Mouse (Mus musculus) MEL-GATA-1-ER (cell line): Measurements from ENCODE around the gene Acsl6.
"Not testable (repeated sequence)": the region's sequence is repeated elsewhere in the genome, so short reads cannot be mapped to it uniquely, and the experiment has no call there.

ENCODE experiments used
- DNase-seq: peaks from one replicate; pipeline ENCODE4 v3.0.0-alpha.2; 2012; ENCODE audit warnings: low read depth; ENCODE audit errors: extremely low read depth

Acsl6 gene

DNA sequence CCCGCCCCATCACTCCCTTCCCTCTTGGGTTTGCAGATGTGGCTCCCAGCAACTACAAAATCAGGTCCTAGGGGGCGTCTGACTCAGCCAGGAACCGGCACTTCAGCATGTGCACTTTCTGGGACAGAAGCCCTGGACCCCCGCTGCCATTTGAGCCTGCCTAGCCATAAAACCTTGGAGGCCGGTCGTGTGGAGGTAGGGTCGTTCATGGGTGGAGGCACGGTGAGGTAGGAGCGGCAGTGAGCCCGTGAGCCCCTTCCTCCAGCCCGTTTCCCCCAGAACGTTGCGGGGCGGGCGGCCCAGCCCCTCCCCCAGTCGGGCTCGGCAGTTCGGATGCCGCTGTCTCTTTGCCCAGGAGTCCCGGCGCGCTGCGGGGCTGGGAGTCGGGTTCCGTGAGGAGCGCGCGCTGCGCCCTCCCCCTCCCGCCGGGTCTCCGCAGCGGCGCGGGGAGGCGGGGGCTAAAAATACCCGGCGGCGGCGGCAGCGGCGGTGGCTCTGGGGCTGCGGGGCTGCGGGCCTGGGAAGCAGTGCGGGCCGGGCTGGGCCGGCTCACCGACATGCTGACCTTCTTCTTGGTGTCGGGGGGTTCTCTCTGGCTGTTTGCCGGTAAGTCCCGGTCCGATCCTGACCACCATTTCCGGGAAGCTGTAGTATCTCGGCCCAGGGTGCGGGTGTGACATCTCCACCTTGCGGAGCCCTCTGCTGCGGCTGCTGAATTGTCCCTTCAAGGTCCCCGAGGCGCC lies at the start of gene Acsl6:
Gene Acsl6 (plus strand): TSS at position 71 of the 743 bp plus-strand sequence.
- no peak for DNase-seq

DNA sequence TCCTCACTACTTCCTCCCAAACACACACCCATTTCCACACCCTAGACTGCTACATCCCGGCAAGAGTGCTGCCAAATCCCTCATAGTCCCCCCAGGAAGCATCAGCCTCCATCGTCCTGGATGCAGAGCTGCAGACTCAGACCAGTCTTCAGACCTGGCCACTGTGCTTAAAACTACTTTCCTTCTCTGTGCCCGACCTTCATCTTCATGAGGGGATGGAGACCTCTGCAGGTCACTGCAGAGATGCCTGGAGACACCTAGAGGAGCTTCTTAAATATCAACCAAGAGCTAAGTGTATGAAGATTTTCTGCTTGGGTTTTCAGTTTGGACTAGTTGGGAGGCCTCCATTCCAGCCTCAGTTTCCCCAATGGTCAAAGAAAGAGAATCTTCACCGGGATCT lies 49.5 kb upstream of the Acsl6 start:
- no peak for DNase-seq

DNA sequence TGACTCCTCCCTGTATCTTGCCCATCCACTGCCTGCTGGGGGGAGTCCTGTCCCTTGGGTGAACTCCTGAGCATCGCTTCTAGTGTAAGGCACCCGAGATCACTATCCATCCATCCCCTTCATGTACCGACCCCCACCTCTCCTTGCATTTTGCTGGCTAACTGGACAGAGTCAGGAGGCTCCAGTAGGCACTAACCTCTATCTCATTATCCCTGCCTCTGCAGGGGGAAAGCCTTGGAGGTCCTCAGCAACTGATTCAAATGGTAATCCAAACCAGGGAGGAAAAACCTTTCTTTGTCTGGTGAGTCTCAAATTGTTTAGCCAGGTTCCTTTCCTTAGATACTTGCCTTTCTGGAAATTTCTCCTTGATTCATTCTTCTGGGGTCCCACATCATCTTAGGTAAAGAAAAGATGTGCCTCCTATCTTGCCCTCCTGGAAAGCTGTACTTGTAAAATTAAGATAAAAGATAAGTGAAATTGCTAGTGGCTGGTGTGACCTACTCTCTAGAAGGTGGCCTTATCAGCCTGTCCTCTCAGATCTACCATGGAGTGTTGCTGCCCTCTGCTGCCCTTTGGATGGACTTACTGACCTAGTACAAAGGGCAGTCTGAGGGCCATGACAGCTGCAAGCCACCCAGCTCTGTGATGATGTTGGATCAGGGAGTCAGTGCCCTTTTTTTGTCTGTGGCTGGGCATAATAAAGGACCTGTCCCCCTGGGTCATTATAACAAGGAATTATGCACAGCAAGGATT lies 46.8 kb upstream of the Acsl6 start:
- DNase-seq: peak; percentile 64

DNA sequence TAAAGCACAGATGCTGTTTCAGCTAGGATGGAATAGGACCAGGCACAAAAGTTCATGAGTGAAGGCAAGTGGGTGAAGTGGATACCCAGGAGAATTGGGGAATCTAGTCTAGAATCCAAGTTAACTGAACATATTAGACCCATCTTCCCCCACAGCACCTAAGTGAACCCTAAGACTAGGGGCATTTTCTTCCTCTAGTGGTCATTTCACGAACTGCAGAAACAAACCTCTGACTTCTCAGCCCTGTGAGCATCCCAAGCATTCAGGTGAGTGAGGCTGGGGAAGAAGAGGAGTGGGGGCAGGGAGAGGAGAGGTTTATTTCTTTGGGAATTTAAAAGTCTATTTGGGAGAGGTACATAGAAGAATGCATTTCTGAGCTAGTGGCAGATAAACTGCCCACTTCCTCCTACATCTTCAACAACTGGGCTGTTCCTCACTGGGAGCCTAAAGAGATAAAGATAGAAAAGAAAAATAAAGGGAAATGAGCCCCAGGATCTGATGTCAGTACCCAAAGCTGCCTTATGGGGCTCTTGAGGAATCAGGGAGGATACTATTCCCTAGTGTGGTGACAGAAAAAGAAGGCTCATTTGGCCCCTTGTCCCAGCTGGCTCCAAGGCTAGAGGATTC lies 40.1 kb upstream of the Acsl6 start:
- DNase-seq: peak; percentile 53

DNA sequence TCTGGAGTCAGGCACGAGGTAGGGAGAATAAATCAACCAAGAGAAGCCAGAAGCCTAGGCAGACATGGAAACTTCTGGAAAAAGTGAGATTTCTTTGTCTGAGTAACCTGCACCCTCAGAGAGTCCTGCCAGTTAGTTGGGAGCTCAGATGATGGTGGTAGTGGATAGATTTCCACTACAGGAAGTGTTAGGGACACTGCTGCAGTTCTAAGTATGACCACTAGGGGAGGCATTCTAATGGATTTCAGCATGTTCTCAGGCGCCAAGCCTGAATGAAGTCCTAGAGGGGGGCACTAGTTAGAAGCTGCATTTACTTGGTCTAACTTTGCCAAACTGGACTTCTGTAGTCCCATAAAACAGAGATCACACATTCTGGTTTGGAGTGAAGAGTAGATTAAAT lies 39.1 kb upstream of the Acsl6 start:
- DNase-seq: peak; percentile 74

DNA sequence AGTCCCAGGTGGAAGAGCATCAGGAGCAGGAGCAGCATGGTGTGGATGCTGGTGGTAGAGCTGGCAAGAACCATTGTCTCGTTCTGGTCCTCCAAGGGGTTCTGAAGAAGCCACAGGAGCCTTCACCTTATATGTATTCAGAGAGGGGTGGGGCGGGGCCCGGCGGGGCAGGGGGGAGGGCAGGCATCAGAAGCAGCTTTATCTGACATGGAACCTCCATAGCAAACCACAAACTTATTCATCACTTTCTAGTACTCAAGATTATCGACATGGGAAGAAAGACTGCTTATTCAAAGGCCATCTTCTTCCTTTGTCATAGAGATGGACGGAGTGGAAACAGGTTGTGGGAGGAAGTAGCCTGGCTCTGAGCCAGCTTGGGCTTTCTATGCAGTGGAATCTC lies 36.4 kb upstream of the Acsl6 start, which contains the start of gene Il3:
Gene Il3 (minus strand): TSS at position 101 of the 400 bp plus-strand sequence.
- DNase-seq: no peak

DNA sequence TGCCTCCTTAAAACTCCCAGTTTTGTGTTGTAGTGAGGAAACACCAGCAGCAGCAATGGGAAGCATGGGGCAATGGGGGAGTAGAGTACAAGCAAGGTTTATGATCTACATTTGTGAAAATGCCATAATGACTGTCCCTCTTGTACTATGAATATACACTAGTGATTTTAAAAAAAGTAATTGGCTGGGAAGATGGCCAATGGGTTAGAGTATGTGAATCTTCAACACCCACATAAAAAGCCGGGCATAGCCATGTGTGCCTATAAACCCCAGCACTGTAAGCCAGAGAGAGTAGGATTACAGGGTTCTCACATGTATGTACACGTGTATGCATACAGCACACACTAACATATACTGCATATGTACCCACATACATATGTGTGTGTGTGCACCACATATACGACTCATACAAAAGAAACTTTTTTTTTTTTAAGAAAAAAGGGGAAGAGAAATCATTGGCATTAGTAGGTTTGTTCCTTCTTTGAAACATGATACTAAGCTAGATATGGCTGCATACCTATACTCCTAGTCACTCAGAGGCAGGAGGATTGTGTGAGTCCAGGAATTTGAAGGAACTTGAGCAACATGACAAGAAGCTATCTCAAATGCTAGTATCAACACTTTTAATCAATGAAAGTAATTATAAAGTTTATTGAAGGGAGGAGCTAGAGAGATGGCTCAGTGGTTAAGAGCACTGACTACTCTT lies 34.3 kb upstream of the Acsl6 start:
- no peak for DNase-seq

DNA sequence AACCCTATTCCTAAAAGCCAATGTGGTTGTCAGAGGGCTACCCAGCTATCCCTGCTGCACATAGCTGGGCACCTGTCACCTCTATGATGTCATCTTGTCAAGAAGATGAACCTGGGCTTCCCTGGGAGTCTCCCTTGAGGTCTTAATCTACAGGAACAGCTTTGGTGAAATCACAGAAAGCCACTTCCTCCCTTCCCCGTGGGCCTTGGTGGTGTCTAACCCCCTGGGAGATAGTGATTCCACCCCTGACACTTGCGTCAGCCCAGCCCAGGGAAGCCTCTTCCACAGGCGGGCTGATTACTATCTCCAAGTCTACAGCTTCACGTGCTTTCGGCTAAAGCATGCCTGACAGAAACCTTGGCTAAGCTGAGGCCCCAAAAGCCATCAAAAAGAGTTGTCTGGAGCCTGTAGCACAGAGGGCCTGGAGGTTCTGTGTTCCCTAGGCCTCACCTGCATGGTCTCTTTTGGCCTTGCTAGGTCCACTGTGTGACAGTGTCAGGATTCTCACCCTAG lies 32.1 kb upstream of the Acsl6 start:
- no peak for DNase-seq

DNA sequence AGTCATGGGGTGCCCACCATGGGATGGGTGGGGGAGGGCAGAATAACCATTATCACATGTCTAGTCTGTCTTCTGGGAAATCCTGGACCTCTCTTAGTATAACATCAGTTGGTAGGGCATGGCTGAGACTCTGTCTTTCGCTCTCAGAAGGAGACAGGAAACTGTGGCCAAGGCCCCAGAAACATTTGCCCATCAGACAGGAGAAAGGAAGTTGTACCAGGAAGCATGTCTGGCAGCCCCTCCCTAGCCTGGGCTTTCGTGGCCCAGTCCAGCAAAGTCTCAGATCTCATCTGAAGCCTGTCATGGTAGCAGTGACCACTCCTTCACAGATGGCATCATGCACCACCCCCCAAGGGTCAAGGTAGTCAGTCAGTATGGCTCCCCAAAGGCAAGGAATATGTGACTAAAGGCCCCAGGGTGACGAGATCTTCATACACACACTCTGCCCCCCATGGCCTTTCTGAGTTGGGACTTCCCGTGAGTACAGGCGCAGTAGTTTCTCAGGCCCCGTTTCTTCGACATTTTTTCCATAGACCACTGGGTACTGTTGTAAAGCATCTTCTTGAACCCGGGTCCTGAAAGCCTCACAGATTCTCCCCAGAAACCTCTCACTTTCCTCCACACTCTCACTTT lies 15.7 kb upstream of the Acsl6 start:
- DNase-seq: no peak

DNA sequence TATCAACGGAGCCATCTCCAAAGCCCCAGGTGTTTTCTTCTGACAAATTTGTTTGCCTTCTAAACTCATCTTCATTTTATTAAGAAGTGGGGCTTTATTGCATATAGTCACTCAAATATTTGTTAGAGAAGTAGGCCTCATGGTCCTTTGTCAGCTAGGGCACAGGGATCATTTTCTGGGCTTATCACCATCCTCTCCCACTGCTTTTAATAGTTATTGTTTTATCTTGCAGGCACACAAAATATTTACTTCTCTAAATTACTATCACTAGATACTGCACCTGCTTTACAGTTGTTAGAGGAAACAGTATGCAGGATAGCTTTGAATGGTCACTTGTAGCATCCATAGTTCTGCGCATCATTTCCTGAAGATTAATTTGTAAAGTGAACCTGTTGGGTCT lies 11.4 kb upstream of the Acsl6 start:
- DNase-seq: peak; percentile 71

DNA sequence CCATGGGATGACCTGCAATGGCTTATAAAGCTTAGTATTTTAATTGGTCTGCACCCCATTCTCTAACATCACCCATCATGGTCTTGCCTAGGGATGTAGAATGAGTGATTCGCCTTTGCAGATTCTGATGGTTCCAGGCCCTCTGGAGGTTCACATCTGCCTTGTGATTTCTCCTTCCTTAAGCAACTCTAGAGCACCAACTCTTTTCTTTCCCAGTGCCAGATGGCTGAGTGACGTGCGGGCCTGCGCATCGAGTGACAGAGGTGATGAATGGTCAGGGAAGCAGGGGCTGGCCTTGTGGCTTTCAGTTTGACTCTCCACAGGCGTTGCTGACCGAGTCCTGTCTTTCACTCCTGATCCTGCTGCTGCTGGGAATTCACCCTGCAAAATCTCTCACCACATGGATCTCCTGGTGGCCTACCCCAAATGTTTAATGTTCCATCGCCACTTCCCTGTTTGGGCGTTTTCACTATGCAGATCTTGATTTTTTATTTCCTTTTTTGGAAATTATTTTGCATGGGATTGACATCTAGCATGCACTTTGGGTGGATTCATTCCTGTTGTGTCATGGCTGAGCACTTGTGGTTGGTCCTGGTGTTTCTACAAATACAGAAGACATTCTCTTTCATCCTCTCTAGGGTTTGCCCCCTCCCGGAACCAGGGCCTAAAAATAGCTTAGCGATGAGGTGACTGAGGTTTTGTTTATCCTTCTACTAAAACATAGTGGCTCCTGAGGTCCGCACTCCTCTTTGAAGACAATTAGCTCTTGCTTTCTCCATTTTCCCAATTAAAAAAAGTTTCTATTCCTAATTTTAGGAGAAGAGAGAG lies 9.4 kb upstream of the Acsl6 start:
- no peak for DNase-seq

DNA sequence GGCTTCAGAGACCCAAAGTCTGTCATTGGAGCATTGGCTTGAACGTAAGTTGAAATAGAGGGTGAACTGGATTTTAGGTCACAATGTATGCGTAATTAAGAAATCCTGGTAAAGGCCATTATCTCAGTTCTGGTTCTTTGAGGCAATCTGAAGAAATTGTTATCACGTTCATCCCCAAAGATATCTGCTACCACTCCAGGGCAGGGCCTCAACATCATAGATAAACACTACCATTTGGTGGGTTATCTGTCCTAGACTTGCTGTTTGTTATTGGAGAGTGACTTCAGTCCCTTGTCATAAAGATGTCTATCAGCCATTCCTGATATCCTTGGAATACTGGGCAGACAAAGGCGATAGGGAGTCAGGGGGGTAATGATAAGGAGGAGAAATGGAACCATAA lies 7.6 kb upstream of the Acsl6 start:
- DNase-seq: no peak

DNA sequence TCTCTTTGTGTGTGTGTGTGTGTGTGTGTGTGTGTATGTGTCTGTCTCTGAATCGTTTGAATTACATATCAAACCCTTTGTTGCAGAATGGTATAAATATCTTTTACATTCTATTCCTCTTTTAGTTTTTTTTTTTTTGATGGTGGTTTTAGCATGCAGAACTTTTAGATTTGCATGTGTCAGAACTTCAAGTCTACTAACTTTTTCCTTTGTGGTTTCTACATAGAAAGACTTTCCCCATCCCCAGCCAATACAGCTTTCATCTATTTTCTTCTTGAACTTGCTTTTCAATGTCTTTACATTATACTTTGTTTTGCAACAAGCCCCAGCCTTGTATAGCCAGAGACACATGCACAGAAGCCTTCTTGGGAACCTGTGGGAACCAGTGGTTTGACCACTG lies 6.9 kb upstream of the Acsl6 start:
- DNase-seq: no peak

DNA sequence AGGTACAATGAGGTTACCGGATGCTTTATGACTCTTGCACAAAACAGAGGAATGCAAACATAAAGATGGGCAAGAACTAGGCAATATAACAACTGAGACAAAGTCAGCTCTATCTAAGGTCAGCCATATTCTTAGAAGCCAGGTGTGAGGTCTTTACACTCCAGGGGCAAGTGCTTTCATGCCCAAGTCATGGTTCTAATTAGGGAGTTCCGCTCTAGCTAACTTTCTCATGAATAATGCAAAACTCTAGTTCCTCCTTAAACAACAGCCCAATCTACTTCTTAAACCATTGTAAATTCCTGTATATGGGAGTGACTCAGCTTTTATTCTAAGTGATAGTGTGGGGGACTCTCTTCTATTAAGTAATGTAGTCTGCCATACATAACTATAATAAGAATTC lies 6.1 kb upstream of the Acsl6 start:
- DNase-seq: not testable (repeated sequence)

DNA sequence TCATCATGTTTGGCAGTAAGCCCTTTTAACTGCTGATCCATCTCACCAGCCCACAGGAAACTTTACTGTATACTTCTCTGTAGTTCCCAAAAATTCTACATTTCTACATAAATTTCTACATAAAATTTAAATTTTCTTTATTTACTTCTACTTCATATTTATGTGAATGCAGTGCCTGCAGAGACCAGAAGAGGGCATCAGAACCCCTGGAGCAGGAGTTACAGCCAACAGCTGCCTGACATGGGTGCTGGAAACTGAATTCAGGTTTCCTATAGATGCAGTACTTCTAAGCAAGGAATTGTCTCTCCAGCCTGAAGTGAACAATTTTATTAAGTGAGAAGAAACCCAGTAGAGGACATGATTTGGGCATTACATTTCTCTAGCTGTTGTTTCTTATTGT lies 4.8 kb upstream of the Acsl6 start:
- DNase-seq: no peak

DNA sequence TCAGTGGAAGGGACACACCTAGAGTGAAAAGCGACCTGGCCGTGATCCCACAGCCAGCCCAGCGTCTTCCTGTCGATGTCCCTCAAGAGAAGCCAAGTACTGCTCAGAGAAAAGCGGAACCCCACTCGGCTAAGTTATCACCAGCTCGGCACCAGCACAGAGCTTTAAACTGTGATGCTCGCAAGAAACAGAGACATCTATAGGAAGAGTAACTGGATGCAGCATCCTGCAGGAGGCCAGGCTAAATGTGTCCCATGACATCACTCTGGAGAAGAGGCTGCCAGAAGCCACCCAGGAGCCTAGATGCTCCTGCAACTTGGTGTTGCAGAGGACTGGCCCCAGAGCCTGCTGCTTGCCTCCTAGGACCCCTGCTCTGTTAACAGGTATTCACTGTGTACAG lies 1.6 kb upstream of the Acsl6 start:
- DNase-seq: no peak

DNA sequence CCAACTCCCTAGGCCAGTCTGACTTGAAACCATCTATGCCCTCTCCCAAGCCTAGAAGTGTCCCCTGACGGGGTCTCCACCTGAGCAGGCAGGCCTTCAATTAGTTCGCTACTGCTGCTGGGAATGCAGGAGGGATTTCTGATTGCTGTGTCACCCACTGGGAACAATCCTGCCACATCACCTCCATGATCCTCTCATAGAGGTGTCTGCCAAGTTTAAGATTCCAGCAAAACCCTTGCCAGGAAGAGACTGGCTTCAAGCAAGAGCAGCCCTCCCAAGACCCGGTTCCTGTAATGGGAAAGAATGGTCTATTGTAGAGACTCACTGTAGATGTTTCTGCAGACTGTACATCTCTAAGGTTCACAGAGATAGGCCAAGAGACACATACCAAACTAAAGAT lies 992 bp upstream of the Acsl6 start:
- no peak for DNase-seq

DNA sequence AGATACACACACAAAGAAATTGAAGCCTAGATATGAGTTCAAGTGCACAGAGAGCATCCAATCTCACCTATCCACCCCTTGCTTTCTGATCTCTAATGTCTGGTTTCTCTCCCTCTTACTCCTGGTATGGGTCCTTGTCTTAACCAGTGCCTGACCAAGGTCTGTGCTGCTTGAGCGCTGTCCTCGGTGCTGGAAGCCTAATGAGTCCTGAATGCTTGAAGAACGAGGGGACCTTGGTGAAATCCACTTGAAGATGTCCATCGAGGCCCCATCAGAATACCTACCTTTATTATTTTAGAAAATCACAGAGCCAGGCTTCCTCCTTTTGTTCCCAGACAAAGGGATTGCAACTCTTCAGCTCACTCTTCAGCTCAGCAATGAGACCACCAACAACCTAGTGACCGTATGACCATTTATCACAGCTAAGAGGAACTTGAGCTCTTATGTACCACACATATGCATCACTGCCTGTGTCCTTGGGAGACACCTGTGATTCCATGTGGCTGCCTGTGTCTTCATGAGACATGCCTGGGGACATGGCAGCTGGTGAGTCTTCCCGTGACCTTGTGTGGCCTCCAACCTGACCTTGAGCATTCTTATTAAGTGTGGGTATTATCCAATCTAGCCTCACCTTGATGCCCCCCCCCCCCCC lies 396 bp upstream of the Acsl6 start:
- DNase-seq: no peak

DNA sequence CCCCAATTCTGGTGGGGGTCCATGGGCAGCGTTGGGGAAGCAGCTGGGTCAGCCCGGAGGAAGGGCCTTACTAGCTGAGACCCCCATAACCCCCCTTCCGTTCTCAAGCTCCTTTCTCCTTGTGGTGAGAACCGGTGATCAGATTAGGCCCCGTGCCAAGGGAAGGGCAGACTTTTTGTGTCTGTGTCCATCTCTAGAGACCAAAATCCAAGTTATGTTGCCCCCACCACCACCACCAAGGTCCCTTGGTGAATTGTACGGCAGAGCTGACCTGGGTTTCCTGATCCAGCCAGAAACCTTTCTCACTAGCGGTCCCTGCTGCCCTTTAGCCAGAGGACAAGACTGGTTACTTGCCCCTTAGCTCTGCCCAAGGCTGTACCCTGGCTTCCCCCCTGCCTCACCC lies 874 bp downstream of the Acsl6 start:
- DNase-seq: no peak

DNA sequence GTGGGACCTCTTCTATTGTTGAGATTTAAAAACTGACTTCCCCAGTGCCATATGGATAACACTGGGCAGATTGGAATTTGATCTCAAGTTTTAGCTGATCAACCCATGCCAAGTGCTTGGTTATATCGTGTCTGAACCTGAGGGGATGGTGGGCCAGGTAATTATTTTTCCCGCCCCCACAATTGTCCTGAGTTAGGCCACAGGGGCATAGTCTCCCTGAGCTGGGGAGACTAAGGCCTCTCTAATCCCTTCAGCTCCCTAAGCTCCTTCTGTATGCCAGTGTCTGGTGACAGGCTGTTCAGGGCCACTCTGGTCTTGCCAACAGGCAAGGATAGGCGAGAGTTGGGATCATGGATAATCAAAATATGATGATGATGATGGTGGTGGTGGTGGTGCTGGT lies 1.7 kb downstream of the Acsl6 start:
- no peak for DNase-seq
